Mouse (Mus musculus) hindbrain, embryonic 14.5 days (tissue): ENCODE data around the gene Chst11. TPM values are rescaled to one million over a fixed set of nuclear protein-coding genes. Genes with fewer than 3 reads are reported as not detected.

Source experiments
- ATAC-seq: fragments of 200-750 bp; cut with Nextera tagmentation; 2 replicates; pipeline ENCODE4 v1.8.0; 2017; ENCODE audit warnings: moderate number of reproducible peaks, mild to moderate bottlenecking, moderate TSS enrichment, moderate library complexity; ENCODE audit not compliant: low FRiP score
- DNase-seq: peaks from one replicate; pipeline ENCODE4 v3.0.0-alpha.2; 2015; ENCODE audit warnings: low spot score
- H3K27ac ChIP-seq: fragments of 300-500 bp; sonication (generic); 2 replicates; pipeline ENCODE4 v1.5.1; 2014; ENCODE audit warnings: mild to moderate bottlenecking, moderate library complexity
- H3K27me3 ChIP-seq: fragments of 300-500 bp; sonication (generic); 2 replicates; pipeline ENCODE4 v1.6.1; 2014; ENCODE audit warnings: mild to moderate bottlenecking, low read length, mixed read lengths; ENCODE audit not compliant: control insufficient read depth, insufficient read depth
- H3K36me3 ChIP-seq: fragments of 300-500 bp; sonication (generic); replicated peaks from 2 replicates; pipeline ENCODE4 v1.6.1; 2014; ENCODE audit not compliant: control insufficient read depth, insufficient read depth
- H3K4me1 ChIP-seq: fragments of 300-500 bp; sonication (generic); replicated peaks from 2 replicates; pipeline ENCODE4 v1.6.1; 2014; ENCODE audit warnings: antibody characterized with exemption, low read length, mixed read lengths; ENCODE audit not compliant: control insufficient read depth, insufficient read depth
- H3K4me2 ChIP-seq: fragments of 300-500 bp; sonication (generic); replicated peaks from 2 replicates; pipeline ENCODE4 v1.6.1; 2014; ENCODE audit warnings: mild to moderate bottlenecking, moderate library complexity
- H3K4me3 ChIP-seq: fragments of 300-500 bp; sonication (generic); replicated peaks from 2 replicates; pipeline ENCODE4 v1.5.1; 2014; ENCODE audit warnings: mild to moderate bottlenecking, low read length
- H3K9ac ChIP-seq: fragments of 300-500 bp; sonication (generic); 2 replicates; pipeline ENCODE4 v1.6.1; 2014
- H3K9me3 ChIP-seq: fragments of 300-500 bp; sonication (generic); 2 replicates; pipeline ENCODE4 v1.6.1; 2016; ENCODE audit warnings: low read length; ENCODE audit not compliant: control insufficient read depth
- WGBS: fragments of 180-500 bp; shearing (Covaris S2); extraction: QIAGEN DNeasy Blood & Tissue Kit; methylation state at CpG from one replicate; pipeline ENCODE4 v1.1.7; 2014; 5-methylcytosine and 5-hydroxymethylcytosine counted together
- polyA plus RNA-seq: library from polyadenylated mRNA; unstranded; fragments of >200 nt; fragmentation: Nextera tagmentation; extraction: Ambion mirVana; gene quantifications from 2 replicates; pipeline ENCODE4 v1.2.1, GENCODE M21; 2014

Chst11 gene
- polyA plus RNA-seq, 1 experiment from 2014 or later: 5.4 TPM

DNA sequence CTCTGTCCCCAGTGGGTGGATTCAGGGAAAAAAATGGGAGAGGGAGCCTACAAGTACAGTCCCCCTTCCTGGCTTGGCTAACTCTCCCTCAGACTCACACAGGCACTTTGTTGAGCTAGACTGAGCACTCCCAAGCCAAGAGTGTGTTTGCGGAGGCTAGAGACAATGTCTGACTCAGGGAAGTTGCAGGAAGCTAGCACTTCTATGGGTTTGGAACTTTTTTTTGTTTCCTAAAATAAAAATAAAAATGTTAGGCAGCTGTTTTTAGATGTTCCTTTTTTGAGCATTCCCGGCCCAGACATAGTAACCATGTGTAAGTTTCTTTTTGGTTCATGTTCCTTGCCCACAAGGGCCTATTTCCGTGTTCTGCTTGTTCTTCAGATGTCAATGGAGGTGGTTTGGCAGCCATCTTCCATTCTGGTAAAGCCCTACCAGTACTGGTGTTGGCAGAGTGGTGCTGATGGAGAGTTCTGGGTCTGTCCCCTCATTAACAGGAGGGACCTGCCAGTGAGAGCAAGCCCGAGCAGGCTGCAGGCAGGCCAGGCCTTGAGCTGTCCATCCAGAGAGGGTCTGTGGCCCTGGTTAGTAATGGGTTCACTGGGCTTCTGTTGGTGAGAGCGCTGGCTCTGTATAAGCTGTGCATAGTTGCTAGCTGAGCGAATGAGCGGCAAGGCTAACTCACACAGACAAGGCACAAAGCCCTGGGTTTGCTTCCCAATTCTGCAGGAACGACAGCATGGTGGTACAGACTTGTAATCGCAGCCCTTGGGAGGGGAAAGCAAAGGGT, 116.3 kb downstream of the Chst11 start:
- 84% methylated on average over 9 of the region's 9 CpGs for WGBS
- Histone ChIP-seq H3K4me3 (no peak overlapping the region), H3K36me3 (no peaks in the 10 kb centered on the region), H3K4me1 (peaks cover 69% of the 10 kb centered on the region), H3K4me2 (no peak overlapping the region), H3K27ac (peak overlapping the region; percentile 75; the same call in 1 of the 2 replicates), H3K9ac (no peak overlapping the region), H3K9me3 (no peaks in the 10 kb centered on the region), H3K27me3 (no peaks in the 10 kb centered on the region)
- no peak for ATAC-seq
- no peak for DNase-seq

DNA sequence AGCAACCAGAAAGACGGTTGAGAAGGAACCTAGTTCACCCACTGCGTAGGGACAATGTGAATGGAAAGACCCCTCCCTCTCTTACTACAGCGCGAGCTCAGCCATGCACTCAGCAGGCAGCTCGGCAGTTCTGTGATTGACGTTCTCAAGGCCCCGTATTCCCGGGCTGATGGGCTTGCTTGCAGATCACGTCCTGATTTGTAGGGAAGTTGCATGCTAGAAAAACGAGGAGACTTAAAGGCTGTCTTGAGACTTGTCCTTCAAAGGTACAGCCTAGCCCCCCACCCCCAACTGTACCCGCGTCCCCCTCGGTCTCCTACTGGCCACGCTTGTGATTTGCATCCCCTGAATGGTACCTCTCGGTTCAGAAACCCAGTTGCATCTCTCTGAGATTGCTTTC, 117.4 kb downstream of the Chst11 start:
- Histone ChIP-seq H3K4me3 (no peak overlapping the region), H3K27ac (peak overlapping the region; percentile 75), H3K27me3 (no peaks in the 10 kb centered on the region), H3K9me3 (no peaks in the 10 kb centered on the region), H3K4me2 (peak overlapping the region; percentile 33; the same call in 1 of the 2 replicates), H3K4me1 (peaks cover 70% of the 10 kb centered on the region), H3K9ac (0 out of 2 replicates have a peak overlapping the region, but pooled peaks have one; percentile 12), H3K36me3 (no peaks in the 10 kb centered on the region)
- ATAC-seq: peak; percentile 24; the same call in 1 of the 2 replicates
- whole genome bisulfite sequencing: 11% methylated on average over 15 of the region's 15 CpGs
- no peak for DNase-seq

DNA sequence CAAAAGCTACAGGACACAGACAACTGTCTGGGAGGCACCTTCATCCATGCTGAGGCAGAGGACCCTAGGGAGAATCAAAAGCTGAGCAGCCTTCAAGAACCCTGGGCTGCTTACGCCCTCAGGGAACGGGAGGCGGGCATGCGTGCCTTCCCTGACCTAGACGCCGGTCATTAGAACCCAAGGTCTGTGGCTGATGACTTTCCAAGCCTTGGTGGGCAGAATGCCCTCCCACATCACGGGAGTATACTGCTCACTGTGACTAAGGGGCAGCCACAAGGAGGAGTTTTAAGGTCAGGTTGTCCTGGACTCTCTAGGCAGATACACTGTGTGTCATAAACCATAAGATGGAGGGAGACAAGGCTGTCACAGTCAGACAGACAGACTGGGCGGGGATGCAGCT, 118.9 kb downstream of the Chst11 start:
- Histone ChIP-seq H3K9me3 (no peaks in the 10 kb centered on the region), H3K4me2 (no peak overlapping the region), H3K27ac (no peak overlapping the region), H3K4me1 (peaks cover 58% of the 10 kb centered on the region), H3K9ac (no peak overlapping the region), H3K4me3 (no peak overlapping the region), H3K27me3 (no peaks in the 10 kb centered on the region), H3K36me3 (no peaks in the 10 kb centered on the region)
- ATAC-seq: no peak
- 77% methylated on average over 8 of the region's 8 CpGs for WGBS
- no peak for DNase-seq

DNA sequence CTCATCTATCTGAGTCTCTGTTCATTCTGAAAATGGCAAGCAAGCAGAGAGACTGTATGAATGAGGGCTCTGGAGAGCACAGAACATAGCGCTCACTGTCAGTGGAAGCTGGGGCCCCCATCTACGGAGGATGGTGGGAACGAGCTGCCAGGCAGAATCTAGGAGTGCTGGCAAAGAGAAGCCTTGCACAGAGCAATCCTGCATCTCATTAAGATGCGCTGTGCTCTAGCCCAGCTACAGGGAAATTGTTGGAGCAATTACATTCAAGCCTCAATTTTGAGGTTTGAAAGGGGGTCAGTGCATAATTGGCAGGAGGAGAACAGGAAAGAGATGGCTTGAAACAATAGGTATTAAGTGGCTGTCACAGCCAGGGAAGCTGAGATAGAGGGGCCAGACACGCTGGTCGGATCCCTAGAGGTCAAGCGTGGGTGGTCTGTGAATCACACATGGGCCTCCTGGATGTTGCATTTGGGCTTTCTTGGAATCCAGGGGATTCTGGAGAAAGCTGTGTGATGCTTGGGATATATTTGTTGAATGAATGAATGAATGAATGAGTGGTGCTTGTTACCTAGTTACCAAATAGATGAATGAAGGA, 121.0 kb downstream of the Chst11 start:
- Histone ChIP-seq H3K36me3 (no peaks in the 10 kb centered on the region), H3K9ac (peak overlapping the region; percentile 22), H3K4me1 (peaks cover 52% of the 10 kb centered on the region), H3K4me2 (0 out of 2 replicates have a peak overlapping the region, but pooled peaks have one; percentile 3), H3K27me3 (no peaks in the 10 kb centered on the region), H3K27ac (peak overlapping the region; percentile 45; the same call in 1 of the 2 replicates), H3K9me3 (no peaks in the 10 kb centered on the region), H3K4me3 (no peak overlapping the region)
- peak; percentile 77 for ATAC-seq
- 22% methylated on average over 7 of the region's 7 CpGs for WGBS
- no peak for DNase-seq

- Histone ChIP-seq H3K27ac (no peak overlapping the region), H3K4me3 (no peak overlapping the region), H3K36me3 (no peaks in the 10 kb centered on the region)
These were observed 122.1 kb downstream of the Chst11 start for GRCm38 (mm10) chr10:83107385-83107784.

DNA sequence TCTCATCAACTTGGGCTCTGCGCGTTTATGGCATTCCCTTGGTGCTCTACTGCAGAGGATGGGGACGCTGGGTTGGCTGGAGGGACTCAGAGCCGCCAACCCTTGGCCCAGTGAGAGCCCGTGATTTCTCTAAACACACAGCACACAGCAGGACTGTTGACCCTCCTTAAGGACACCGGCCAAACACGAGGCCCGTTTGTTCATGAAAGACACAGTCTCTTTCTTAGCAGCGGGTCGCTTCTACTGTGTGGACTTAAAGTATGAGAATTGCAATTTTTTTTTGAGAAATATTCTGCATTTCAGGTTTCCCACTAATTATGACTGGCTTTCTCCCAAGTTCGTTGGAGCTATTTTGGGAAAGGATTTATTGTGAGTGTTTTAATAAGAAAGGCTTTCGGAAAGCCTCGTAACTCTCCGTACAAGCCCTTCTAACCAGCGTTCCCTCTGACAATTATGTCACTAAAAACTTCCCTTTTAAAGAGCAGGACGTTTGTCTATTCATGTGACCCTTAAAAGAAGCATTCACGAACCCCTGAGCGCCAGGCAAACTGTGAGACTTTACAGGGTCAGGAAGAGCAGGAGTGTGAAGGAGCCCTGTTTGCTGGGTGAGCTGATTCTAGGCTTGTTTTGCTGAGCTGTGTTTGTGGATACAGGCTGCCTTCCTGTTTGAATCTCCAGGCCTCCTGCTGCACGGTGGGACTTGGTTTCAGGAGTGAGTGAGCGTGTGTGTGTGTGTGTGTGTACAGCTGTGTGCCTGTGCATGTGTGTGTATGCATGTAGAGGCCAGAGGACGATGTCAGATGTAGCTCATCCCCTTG, 122.8 kb downstream of the Chst11 start:
- no peaks in the 10 kb centered on the region for H3K36me3 ChIP-seq
- H3K4me3 ChIP-seq: no peak overlapping the region
- H3K9ac ChIP-seq: no peak overlapping the region; the same call in 1 of the 2 replicates
- no peak for DNase-seq
- H3K9me3 ChIP-seq: no peaks in the 10 kb centered on the region
- 40% methylated on average over 21 of the region's 21 CpGs for WGBS
- ATAC-seq: no peak
- H3K4me2 ChIP-seq: no peak overlapping the region
- no peaks in the 10 kb centered on the region for H3K27me3 ChIP-seq
- H3K27ac ChIP-seq: no peak overlapping the region
- H3K4me1 ChIP-seq: peaks cover 37% of the 10 kb centered on the region

More at GRCm38 (mm10) chr10:83107385-83107784, 122.1 kb downstream of the Chst11 start:
- Histone ChIP-seq H3K9me3 (no peaks in the 10 kb centered on the region), H3K4me1 (peaks cover 44% of the 10 kb centered on the region), H3K9ac (no peak overlapping the region), H3K4me2 (no peak overlapping the region), H3K27me3 (no peaks in the 10 kb centered on the region)
- ATAC-seq (no peak), DNase-seq (no peak)
- 38% methylated on average over 8 of the region's 8 CpGs for WGBS

DNA sequence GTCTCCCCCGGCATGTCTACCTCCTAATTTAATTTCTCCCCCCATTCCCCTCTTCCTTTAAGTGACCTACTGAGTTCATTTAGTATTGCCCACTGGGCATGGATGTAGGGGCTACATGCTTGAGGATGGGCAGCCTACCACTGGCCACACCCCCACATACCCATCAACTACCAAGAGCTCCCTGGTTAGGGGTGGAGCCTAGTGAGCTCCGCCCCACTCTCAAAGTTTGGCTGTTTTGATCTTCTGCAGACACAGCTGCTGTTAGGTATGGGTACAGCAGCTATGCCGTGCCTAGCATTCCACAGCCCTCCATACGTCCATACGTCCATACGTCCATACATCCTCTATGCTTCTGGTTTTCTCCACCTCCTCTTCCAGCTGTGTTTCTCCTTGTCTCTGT, 123.6 kb downstream of the Chst11 start:
- Histone ChIP-seq H3K9ac (no peak overlapping the region), H3K9me3 (no peaks in the 10 kb centered on the region), H3K4me2 (no peak overlapping the region), H3K4me3 (no peak overlapping the region), H3K4me1 (peaks cover 32% of the 10 kb centered on the region), H3K27ac (no peak overlapping the region), H3K36me3 (no peaks in the 10 kb centered on the region), H3K27me3 (no peaks in the 10 kb centered on the region)
- ATAC-seq: no peak
- no peak for DNase-seq
- 97% methylated on average over 6 of the region's 6 CpGs for WGBS

DNA sequence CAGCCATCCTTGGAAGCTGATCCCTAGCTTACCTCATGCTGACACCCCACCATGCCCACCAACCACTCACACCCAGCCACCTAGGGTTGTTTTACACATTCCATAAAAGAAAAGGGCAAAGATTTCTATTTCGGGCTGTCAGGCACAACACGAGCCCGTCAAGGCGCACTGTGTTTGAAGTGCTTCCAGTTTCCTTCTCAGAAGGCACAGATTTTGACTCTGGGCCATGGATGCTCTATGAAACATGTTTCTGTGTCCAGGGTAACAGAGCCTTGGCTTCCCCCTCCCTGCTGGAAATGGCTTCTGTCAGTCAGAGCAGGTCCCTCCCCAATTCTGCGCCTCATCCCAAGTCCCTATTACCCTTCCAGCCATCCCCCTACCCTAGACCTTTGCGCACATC, 125.7 kb downstream of the Chst11 start:
- peaks cover 11% of the 10 kb centered on the region for H3K4me1 ChIP-seq
- no peak overlapping the region for H3K4me2 ChIP-seq
- no peaks in the 10 kb centered on the region for H3K27me3 ChIP-seq
- no peaks in the 10 kb centered on the region for H3K9me3 ChIP-seq
- H3K36me3 ChIP-seq: no peaks in the 10 kb centered on the region
- H3K27ac ChIP-seq: no peak overlapping the region
- DNase-seq: no peak
- no peak for ATAC-seq
- 84% methylated on average over 6 of the region's 6 CpGs for WGBS
- H3K4me3 ChIP-seq: no peak overlapping the region
- no peak overlapping the region for H3K9ac ChIP-seq

DNA sequence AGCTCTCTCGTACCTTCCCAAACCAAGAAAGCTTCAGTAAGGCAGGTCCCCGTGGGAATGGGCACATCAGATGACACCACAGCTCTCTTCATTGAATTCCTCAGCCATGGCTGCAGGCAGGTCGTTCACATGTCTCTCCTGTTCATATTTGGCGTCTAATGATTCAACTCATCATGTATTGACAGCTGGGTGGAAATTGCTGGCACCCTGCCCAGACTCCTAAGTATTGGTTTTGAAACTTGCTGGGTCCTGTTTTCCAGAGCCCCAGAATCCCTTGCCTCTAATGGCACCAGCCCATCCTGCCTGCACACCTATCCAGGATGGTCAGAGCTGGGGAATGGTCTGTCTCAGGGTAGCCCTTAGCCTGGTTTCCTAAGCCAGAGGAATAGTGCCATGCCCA, 127.0 kb downstream of the Chst11 start:
- Histone ChIP-seq H3K4me1 (peaks cover 10% of the 10 kb centered on the region), H3K9ac (no peak overlapping the region), H3K4me2 (no peak overlapping the region), H3K9me3 (no peaks in the 10 kb centered on the region), H3K36me3 (no peaks in the 10 kb centered on the region), H3K4me3 (no peak overlapping the region), H3K27me3 (no peaks in the 10 kb centered on the region), H3K27ac (no peak overlapping the region)
- no peak for DNase-seq
- WGBS: 62% methylated on average over 4 of the region's 4 CpGs
- ATAC-seq: no peak
